Mouse (Mus musculus): Measurements from ENCODE around the gene Lzts2. TPM values are rescaled to one million over a fixed set of nuclear protein-coding genes. Genes with fewer than 3 reads are reported as not detected.
A peak's percentile ranks its signal among the peaks of the same experiment; 100 is the strongest.
"Not testable (repeated sequence)": the region's sequence is repeated elsewhere in the genome, so short reads cannot be mapped to it uniquely, and the experiment has no call there.

The Lzts2 gene
- polyA plus RNA-seq, 1 experiment from 2014 or later = 6.8 TPM

- no peak overlapping the region for H3K4me3 ChIP-seq (replicated peaks)
- peaks cover 20% of the 10 kb centered on the region for H3K4me1 ChIP-seq (replicated peaks)
- 60% methylated on average over 6 of the region's 6 CpGs for WGBS (ENCODE audit: insufficient replicate concordance)
- no peaks in the 10 kb centered on the region for H3K9me3 ChIP-seq (replicated peaks)
- no peak overlapping the region for H3K27ac ChIP-seq (replicated peaks)
- H3K27me3 ChIP-seq = no peaks in the 10 kb centered on the region
- peaks cover 16% of the 10 kb centered on the region; the same call in 1 of the 2 replicates for H3K36me3 ChIP-seq (replicated peaks)
- no peak for ATAC-seq (ENCODE audit: insufficient read depth)
- H3K9ac ChIP-seq = no peak overlapping the region
- no peak overlapping the region for H3K4me2 ChIP-seq
Measured at GRCm38 (mm10) chr19:45026958-45027670, 12.9 kb downstream of the Lzts2 start.

DNA sequence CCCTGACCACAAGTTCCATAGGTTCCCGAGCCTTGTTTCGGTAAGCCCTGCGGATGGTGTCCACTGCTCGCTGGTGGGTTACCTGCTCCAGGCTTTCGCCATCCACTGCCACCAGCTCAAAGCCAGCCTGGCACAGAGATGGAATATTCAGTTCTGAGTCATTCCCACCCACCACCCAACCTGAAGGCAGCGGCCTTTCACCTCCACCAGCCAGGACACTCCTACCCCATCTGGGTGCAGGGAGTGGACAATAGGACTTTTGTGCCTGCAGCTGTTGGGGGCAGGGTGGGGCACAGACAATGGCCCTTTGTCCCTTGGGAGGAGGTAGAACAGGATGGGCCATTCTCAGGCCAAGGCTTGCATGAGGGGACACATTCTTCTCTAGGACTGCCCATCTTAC lies 13.6 kb downstream of the Lzts2 start:
- Histone ChIP-seq H3K4me3 (replicated peaks) (no peak overlapping the region), H3K36me3 (replicated peaks) (peaks cover 16% of the 10 kb centered on the region; the same call in 1 of the 2 replicates), H3K4me2 (no peak overlapping the region), H3K4me1 (replicated peaks) (peaks cover 20% of the 10 kb centered on the region), H3K27ac (replicated peaks) (no peak overlapping the region), H3K9ac (no peak overlapping the region), H3K9me3 (replicated peaks) (no peaks in the 10 kb centered on the region), H3K27me3 (no peaks in the 10 kb centered on the region)
- ATAC-seq (ENCODE audit: insufficient read depth) = no peak
- 77% methylated on average over 6 of the region's 6 CpGs for WGBS (ENCODE audit: insufficient replicate concordance)

GRCm38 (mm10) chr19:45028746-45029145 lies 14.5 kb downstream of the Lzts2 start:
- H3K9me3 ChIP-seq (replicated peaks) = no peaks in the 10 kb centered on the region
- no peak overlapping the region for H3K27ac ChIP-seq (replicated peaks)
- no peaks in the 10 kb centered on the region for H3K27me3 ChIP-seq
- peaks cover 16% of the 10 kb centered on the region; the same call in 1 of the 2 replicates for H3K36me3 ChIP-seq (replicated peaks)
- 66% methylated on average over 19 of the region's 19 CpGs for WGBS (ENCODE audit: insufficient replicate concordance)
- H3K4me1 ChIP-seq (replicated peaks) = peaks cover 19% of the 10 kb centered on the region
- no peak overlapping the region for H3K9ac ChIP-seq
- H3K4me3 ChIP-seq (replicated peaks) = no peak overlapping the region
- no peak overlapping the region for H3K4me2 ChIP-seq
- no peak for ATAC-seq (ENCODE audit: insufficient read depth)

GRCm38 (mm10) chr19:45029571-45029970 lies 15.4 kb downstream of the Lzts2 start:
- no peak overlapping the region for H3K4me2 ChIP-seq
- no peak overlapping the region for H3K9ac ChIP-seq
- no peak overlapping the region for H3K27ac ChIP-seq (replicated peaks)
- peaks cover 16% of the 10 kb centered on the region; the same call in 1 of the 2 replicates for H3K36me3 ChIP-seq (replicated peaks)
- H3K9me3 ChIP-seq (replicated peaks) = no peaks in the 10 kb centered on the region
- H3K4me3 ChIP-seq (replicated peaks) = no peak overlapping the region
- H3K27me3 ChIP-seq = no peaks in the 10 kb centered on the region
- ATAC-seq (ENCODE audit: insufficient read depth) = no peak; the same call in 1 of the 2 replicates
- WGBS (ENCODE audit: insufficient replicate concordance) = 45% methylated on average over 9 of the region's 9 CpGs
- peaks cover 18% of the 10 kb centered on the region for H3K4me1 ChIP-seq (replicated peaks)

DNA sequence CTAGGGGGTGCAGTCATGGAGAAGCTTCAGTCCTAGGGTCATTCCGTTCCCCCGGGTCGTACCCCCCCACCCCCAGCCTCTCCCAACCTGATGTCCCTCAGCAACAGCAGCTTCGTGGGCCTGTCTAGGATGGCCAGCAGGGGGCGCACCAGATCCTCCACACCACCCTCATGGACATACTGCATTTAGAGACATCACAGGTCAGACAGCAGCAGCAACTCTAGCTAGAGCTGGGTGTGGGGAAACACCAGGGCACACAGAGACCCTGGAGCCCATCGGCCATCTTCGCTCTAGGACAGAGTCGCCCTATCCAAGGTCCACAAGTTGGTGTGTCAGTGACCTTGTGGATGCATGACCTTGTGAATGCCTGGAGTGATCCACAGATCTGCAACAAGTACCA lies 15.9 kb downstream of the Lzts2 start:
- peaks cover 18% of the 10 kb centered on the region for H3K4me1 ChIP-seq (replicated peaks)
- no peak overlapping the region for H3K4me3 ChIP-seq (replicated peaks)
- no peak overlapping the region for H3K4me2 ChIP-seq
- no peak for ATAC-seq (ENCODE audit: insufficient read depth)
- no peak overlapping the region for H3K9ac ChIP-seq
- no peak overlapping the region for H3K27ac ChIP-seq (replicated peaks)
- H3K9me3 ChIP-seq (replicated peaks) = no peaks in the 10 kb centered on the region
- no peaks in the 10 kb centered on the region for H3K27me3 ChIP-seq
- H3K36me3 ChIP-seq (replicated peaks) = peaks cover 13% of the 10 kb centered on the region; the same call in 1 of the 2 replicates
- 25% methylated on average over 8 of the region's 8 CpGs for WGBS (ENCODE audit: insufficient replicate concordance)

DNA sequence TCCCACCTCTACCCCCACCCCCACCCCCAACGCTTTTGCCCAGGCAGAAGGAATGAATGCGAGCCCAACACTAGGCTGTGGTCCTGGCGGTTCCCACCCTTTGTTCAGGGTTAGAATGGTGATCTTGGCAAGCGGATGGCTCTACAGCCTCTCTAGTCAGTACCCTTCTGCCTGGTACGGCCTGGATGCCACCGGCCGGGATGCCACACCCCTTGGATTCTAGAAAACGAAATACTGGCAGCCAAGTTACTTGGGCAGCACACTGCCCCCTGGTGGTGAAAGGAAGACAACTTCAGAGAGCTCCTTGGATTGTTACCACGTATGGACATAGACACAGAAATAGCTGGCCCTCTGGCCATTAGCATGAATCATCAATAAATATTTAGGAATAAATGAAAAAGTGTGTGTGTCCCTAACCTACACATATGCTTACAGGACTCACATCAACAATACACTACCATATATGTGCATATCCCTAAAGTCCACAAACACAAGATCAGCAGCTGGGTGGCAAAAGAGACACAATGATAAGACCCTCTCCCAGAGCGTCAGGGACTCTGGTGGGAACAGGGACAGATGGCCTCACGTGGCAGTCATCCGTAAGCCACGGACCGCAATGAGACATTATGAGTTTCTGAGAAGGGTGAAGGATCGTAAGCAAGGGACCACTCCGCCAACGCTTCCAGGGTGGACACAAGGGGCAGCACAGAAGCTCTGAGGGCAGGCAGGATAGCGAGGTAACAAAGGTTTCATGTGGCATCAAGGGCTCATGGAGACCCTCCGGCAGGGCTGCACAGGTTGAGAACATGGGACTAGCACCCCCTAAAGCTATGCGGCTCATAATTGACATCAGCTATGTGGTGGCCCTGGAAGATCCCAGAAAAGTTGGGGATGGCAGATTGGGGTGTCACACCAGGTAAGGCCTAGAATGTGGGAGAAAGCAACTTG lies 16.8 kb downstream of the Lzts2 start:
- peak overlapping the region; percentile 21; the same call in 1 of the 2 replicates for H3K4me3 ChIP-seq (replicated peaks)
- H3K4me1 ChIP-seq (replicated peaks) = peaks cover 18% of the 10 kb centered on the region
- peaks cover 4% of the 10 kb centered on the region; the same call in 1 of the 2 replicates for H3K27me3 ChIP-seq
- H3K9ac ChIP-seq = no peak overlapping the region
- no peaks in the 10 kb centered on the region for H3K9me3 ChIP-seq (replicated peaks)
- H3K4me2 ChIP-seq = peak overlapping the region; percentile 53
- peaks cover 6% of the 10 kb centered on the region; the same call in 1 of the 2 replicates for H3K36me3 ChIP-seq (replicated peaks)
- H3K27ac ChIP-seq (replicated peaks) = no peak overlapping the region
- 35% methylated on average over 20 of the region's 20 CpGs for WGBS (ENCODE audit: insufficient replicate concordance)
- no peak for ATAC-seq (ENCODE audit: insufficient read depth)

DNA sequence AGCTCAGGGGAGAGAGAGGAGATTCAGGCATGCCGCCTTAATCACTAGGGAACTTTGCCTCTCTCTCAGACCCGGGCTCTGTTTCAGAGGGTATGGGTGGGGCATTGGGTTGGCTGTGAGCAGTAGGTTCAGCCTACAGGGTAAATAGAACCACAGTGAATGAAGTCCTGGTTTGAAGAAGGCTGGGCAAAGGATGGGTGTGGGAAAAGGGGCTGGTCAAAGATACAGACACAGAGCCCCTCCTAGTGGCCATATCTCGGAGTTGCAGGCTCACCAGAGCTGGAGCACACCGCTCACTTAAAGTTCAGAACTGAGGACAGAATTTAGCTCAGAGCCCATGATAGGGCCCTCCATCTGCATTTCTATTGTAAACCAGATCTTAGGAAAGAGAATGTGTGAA lies 17.6 kb downstream of the Lzts2 start:
- Histone ChIP-seq H3K27ac (replicated peaks) (no peak overlapping the region), H3K4me2 (no peak overlapping the region), H3K36me3 (replicated peaks) (no peaks in the 10 kb centered on the region), H3K4me1 (replicated peaks) (peaks cover 18% of the 10 kb centered on the region), H3K9ac (no peak overlapping the region), H3K4me3 (replicated peaks) (no peak overlapping the region), H3K27me3 (peaks cover 7% of the 10 kb centered on the region; the same call in 1 of the 2 replicates), H3K9me3 (replicated peaks) (no peaks in the 10 kb centered on the region)
- no peak for ATAC-seq (ENCODE audit: insufficient read depth)
- 23% methylated on average over 4 of the region's 4 CpGs for WGBS (ENCODE audit: insufficient replicate concordance)

- H3K36me3 ChIP-seq (replicated peaks) = no peaks in the 10 kb centered on the region
- no peak for ATAC-seq (ENCODE audit: insufficient read depth)
- H3K9me3 ChIP-seq (replicated peaks) = no peaks in the 10 kb centered on the region
- H3K4me3 ChIP-seq (replicated peaks) = no peak overlapping the region
- peaks cover 18% of the 10 kb centered on the region for H3K4me1 ChIP-seq (replicated peaks)
- 61% methylated on average over 17 of the region's 17 CpGs for WGBS (ENCODE audit: insufficient replicate concordance)
- no peak overlapping the region for H3K27ac ChIP-seq (replicated peaks)
- no peak overlapping the region for H3K9ac ChIP-seq
- no peak overlapping the region for H3K4me2 ChIP-seq
- peaks cover 10% of the 10 kb centered on the region for H3K27me3 ChIP-seq
Measured at GRCm38 (mm10) chr19:45032570-45033332, 18.5 kb downstream of the Lzts2 start.

DNA sequence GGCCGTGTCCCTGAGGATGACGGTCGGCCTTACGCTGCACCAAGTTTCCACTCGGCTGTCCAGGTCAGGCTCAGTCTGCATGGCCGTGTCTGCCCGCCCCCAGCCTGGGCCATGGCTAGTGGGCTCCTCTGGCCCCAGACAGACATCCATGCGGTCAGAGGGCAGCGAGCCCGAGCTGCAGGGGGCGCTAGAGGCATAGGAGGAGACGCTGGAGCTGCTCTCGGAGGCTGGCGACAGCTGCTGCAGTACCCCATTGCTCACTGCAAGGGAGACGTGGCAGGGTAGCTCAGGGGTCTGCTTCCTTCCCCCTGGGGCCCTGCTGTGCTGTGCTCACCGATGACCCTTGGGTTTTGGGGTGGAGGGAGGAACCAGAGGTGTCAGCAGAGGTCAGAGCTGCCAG lies 22.7 kb downstream of the Lzts2 start:
- H3K4me2 ChIP-seq = no peak overlapping the region
- no peak overlapping the region for H3K4me3 ChIP-seq (replicated peaks)
- H3K36me3 ChIP-seq (replicated peaks) = no peaks in the 10 kb centered on the region
- H3K9me3 ChIP-seq (replicated peaks) = no peaks in the 10 kb centered on the region
- H3K4me1 ChIP-seq (replicated peaks) = no peaks in the 10 kb centered on the region
- H3K27ac ChIP-seq (replicated peaks) = no peak overlapping the region
- H3K27me3 ChIP-seq = peaks cover 41% of the 10 kb centered on the region
- no peak for ATAC-seq (ENCODE audit: insufficient read depth)
- 34% methylated on average over 16 of the region's 16 CpGs for WGBS (ENCODE audit: insufficient replicate concordance)
- no peak overlapping the region for H3K9ac ChIP-seq

DNA sequence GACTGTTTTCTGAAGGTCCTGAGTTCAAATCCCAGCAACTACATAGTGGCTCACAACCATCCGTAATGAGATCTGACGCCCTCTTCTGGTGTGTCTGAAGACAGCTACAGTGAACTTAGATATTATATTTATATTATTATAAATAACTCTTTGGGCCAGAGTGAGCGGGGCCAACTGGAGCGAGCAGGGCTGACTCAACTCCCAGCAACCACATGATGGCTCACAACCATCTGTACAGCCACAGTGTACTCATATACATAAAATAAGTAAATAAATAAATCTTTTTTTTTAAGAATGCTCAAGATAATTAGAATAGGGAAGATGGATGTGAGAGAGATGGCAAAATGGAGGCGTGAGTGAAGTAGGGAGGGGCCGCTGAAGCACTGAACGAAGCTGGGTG lies 24.0 kb downstream of the Lzts2 start:
- H3K4me2 ChIP-seq; H3K4me1 ChIP-seq (replicated peaks); H3K9me3 ChIP-seq (replicated peaks); H3K4me3 ChIP-seq (replicated peaks); H3K9ac ChIP-seq; ATAC-seq (ENCODE audit: insufficient read depth); H3K36me3 ChIP-seq (replicated peaks); H3K27ac ChIP-seq (replicated peaks): not testable (repeated sequence)
- 72% methylated on average over 7 of the region's 7 CpGs for WGBS (ENCODE audit: insufficient replicate concordance)
- peaks cover 53% of the 10 kb centered on the region for H3K27me3 ChIP-seq
